Mouse (Mus musculus) embryonic fibroblast, embryonic 13.5 days (primary cell): ENCODE results near the gene Hipk1. TPM values are rescaled to one million over a fixed set of nuclear protein-coding genes. Genes with fewer than 3 reads are reported as not detected.

Source experiments
- H3K27ac ChIP-seq: 2 replicates; pipeline ENCODE4 v1.5.1; 2012; ENCODE audit warnings: low read length, control low read depth, inconsistent platforms; ENCODE audit not compliant: insufficient read depth
- H3K4me1 ChIP-seq: 2 replicates; pipeline ENCODE4 v1.6.1; 2011; ENCODE audit warnings: low read length; ENCODE audit not compliant: control insufficient read depth, insufficient read depth
- H3K4me3 ChIP-seq: 2 replicates; pipeline ENCODE4 v1.5.1; 2011; ENCODE audit warnings: mild to moderate bottlenecking, control low read depth, low read length; ENCODE audit not compliant: insufficient read depth
- CTCF ChIP-seq: IDR thresholded peaks from 2 replicates; pipeline ENCODE4 v1.5.1; 2011; ENCODE audit warnings: mild to moderate bottlenecking, control low read depth, low read length, moderate library complexity, borderline replicate concordance; ENCODE audit not compliant: insufficient read depth
- POLR2A ChIP-seq: IDR thresholded peaks from 2 replicates; pipeline ENCODE4 v1.6.1; 2011; ENCODE audit warnings: low read depth, mild to moderate bottlenecking, control low read depth, low read length, moderate library complexity
- polyA plus RNA-seq: library from polyadenylated mRNA; stranded (reverse); fragments of >200 nt; gene quantifications from 2 replicates; pipeline ENCODE4 v1.2.4, GENCODE M21; 2011; ENCODE audit warnings: low read depth; ENCODE audit not compliant: missing spikeins, insufficient read length

Hipk1 gene
- polyA plus RNA-seq, 1 experiment = 56.2 TPM

- TF ChIP-seq POLR2A = no peak
- no peak for TF ChIP-seq CTCF
Measured at GRCm38 (mm10) chr3:103745001-103745770, 46.2 kb downstream of the Hipk1 start.

GRCm38 (mm10) chr3:103743208-103743607 is 48.2 kb downstream of the Hipk1 start:
- Histone ChIP-seq H3K4me3 (no peak overlapping the region), H3K4me1 (peaks cover 3% of the 10 kb centered on the region; the same call in 1 of the 2 replicates), H3K27ac (no peak overlapping the region)
- TF ChIP-seq POLR2A = no peak
- no peak for TF ChIP-seq CTCF

More at GRCm38 (mm10) chr3:103745001-103745770, 46.2 kb downstream of the Hipk1 start:
- H3K4me1 ChIP-seq = peaks cover 3% of the 10 kb centered on the region; the same call in 1 of the 2 replicates
- H3K27ac ChIP-seq = no peak overlapping the region
- H3K4me3 ChIP-seq = no peak overlapping the region

DNA sequence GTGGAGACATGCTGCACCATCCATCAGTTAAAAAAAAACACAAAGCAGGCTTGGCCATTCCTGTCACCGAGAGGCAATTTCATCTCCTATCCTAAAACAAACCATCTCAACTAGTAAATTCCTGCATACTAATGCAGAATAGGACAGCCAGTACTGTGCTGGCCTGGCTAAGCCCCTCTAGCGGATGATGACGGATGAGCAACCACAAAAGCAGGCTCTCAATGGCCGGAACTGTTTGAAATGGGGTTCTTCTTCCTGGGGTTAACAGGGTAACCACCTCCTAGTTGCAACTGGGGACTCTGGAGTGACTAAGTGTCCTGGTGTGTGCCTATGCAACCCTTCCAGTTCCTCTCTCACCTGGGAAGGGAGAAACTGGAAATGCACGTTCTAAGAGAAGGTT is 51.0 kb downstream of the Hipk1 start:
- TF ChIP-seq POLR2A = no peak
- TF ChIP-seq CTCF = no peak
- Histone ChIP-seq H3K4me1 (peaks cover 10% of the 10 kb centered on the region; the same call in 1 of the 2 replicates), H3K4me3 (no peak overlapping the region), H3K27ac (no peak overlapping the region)

DNA sequence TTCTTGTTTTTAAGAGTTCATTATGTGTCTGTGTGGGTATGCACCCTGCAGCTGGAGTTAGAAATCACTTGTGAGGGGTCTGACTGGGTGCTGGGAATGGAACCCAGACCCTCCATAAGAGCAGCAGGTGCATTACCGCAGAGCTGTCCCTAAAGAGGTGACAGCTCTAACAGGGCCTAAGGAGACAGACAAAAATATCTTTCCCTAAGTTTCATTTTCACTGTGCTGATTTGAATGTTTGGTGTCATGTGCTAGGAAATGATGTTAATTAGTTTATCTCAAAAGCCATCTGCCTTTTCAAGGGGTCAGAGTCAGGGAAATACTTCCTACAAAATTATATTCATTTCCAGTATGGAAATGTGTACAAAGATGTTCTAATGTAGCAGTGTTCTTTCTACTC is 52.0 kb downstream of the Hipk1 start, which contains the start of gene Gm10964:
Gene Gm10964, plus strand, starts transcription at position 38 of the 400 bp plus-strand sequence.
- Histone ChIP-seq H3K27ac (peak within 1 kb of the TSS; percentile 99), H3K4me3 (peak within 1 kb of the TSS; percentile 22; the same call in 1 of the 2 replicates), H3K4me1 (peaks cover 10% of the 10 kb centered on the region; the same call in 1 of the 2 replicates)
- TF ChIP-seq CTCF (no peak), POLR2A (no peak)

DNA sequence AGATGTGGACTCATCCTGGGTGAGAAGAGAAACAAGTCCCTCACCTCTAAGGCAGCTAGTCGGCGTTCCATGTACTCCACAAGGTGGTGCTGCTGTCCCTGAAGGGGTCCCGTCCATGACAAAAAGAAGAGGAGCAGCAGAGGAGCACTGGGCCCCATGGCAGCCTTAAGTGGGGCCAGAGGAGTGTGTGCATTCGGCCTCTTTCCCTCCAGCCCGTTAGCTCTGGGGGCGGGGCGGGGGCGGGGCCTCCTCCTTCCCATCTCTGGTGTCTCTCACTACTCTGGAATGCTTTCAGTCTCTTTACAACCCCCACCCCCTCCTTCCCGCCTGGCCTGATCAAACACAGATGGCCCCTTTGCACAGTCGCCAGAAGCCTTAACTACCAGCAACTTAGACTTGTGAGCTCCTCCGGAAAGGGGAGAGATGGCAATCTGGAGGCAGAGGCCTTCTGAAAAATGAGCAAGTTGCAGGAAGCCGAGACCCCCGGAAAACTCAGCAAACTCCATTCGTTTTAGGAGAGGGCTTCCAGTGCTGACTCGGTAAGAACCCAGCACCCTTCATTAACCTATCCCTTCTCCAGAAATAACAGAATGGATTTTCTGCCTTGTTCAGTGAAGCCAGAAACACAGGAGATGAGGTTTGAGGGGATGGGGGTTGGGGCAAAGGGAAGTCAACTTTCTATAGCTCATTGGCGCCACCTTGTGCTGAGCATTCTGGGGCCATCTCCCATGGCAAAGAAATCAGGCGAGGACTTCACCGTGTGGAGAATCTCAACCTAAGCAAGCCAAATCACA is 53.4 kb downstream of the Hipk1 start, which contains the start of gene Olfml3:
Gene Olfml3, minus strand, starts transcription at position 224 of the 794 bp plus-strand sequence.
- peaks cover 10% of the 10 kb centered on the region; the same call in 1 of the 2 replicates for H3K4me1 ChIP-seq
- TF ChIP-seq CTCF = peak; percentile 80; the same call in 1 of the 2 replicates
- peak; percentile 90 for TF ChIP-seq POLR2A
- H3K4me3 ChIP-seq = peak within 1 kb of the TSS; percentile 38
- H3K27ac ChIP-seq = peak within 1 kb of the TSS; percentile 99

DNA sequence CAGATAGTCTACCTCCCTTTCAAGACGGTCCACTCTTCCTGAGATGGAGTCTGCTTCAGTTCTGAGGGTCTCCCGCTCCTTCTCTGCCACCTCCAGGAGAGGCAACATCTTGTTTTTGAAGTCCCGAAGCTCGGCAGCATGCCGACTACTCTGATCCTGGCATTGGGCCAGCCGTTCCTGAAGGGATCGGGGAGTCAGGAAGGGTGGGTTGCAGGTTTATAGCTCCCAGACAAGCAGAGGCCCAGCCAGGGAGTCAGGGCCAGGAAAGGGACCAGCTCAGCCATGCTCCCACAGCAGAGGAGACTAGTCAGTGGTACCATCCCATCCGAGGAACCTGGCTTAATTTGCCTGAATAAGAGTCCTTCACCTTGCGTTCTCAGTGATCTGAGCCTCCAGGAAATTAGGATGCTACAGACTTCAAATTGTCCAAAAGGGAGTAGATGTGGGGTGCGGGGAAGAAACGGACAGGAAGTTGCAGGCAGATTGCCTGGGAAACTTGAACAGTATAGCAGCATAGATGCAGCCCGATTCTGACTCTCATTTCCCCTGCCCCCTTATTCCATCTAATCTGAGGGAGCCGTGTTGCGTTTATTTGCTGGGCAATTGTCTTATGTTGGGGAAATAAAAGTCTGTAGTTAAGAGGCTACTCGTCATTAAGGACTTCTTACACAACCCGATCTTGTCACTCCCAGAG is 54.2 kb downstream of the Hipk1 start:
- TF ChIP-seq CTCF (no peak), POLR2A (no peak; the same call in 1 of the 2 replicates)
- H3K4me3 ChIP-seq = peak overlapping the region; percentile 38
- peaks cover 10% of the 10 kb centered on the region; the same call in 1 of the 2 replicates for H3K4me1 ChIP-seq
- peak overlapping the region; percentile 86 for H3K27ac ChIP-seq

- Histone ChIP-seq H3K27ac (peak overlapping the region; percentile 63), H3K4me3 (peak overlapping the region; percentile 38; the same call in 1 of the 2 replicates), H3K4me1 (peaks cover 10% of the 10 kb centered on the region; the same call in 1 of the 2 replicates)
- TF ChIP-seq CTCF (no peak), POLR2A (no peak)
Measured at GRCm38 (mm10) chr3:103735776-103736600, 55.4 kb downstream of the Hipk1 start.

DNA sequence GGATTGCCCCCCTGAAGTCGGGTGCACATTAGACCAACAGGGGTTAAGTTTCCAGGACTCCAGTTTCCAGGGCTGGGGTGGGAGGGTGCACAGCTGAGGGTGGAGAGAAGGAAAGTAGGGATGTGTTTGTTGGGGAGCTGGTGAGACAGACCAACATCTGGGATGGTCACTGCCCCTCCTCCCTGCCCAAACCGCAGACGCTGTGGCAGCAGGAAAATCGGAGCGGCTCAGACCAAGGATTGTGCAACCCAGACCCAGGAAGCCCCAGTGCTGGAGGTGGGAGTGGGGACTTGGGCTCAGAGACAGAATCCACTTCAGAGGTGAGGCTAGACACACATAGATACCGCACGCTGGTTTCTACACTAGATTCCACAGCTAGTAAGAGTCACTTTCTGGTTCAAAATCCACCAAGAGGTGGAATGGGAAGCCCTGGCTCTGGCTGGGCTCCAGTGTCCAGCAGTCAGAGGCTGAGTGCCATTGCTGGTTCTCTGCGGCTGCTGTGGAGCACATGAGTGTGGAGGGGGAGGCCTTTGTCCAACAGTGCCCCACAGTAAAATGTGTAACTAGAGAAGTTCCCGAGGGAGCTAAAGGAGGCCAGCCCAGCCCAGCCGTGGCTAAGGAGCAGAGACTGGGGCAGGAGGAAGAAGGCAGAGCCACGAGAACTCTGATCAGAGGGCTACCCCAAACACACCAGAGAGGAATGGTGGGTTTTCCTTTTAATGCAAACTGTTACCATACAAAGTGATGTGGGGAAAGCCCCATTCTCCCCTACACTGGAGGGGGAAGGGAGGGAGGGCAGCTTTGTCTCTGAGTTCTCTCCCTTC is 56.5 kb downstream of the Hipk1 start:
- TF ChIP-seq POLR2A (peak; percentile 43), CTCF (no peak)
- H3K27ac ChIP-seq = peak overlapping the region; percentile 63
- no peak overlapping the region for H3K4me3 ChIP-seq
- H3K4me1 ChIP-seq = peaks cover 7% of the 10 kb centered on the region; the same call in 1 of the 2 replicates
